Mouse (Mus musculus): Measurements from ENCODE around the gene Pip4p1. TPM values are rescaled to one million over a fixed set of nuclear protein-coding genes. Genes with fewer than 3 reads are reported as not detected.
"Not testable (repeated sequence)": the region's sequence is repeated elsewhere in the genome, so short reads cannot be mapped to it uniquely, and the experiment has no call there.

The Pip4p1 gene
- polyA plus RNA-seq (2015; fragmentation: Nextera tagmentation; extraction: Ambion mirVana), result 95.0 and 99.5 TPM in 2 replicates

DNA sequence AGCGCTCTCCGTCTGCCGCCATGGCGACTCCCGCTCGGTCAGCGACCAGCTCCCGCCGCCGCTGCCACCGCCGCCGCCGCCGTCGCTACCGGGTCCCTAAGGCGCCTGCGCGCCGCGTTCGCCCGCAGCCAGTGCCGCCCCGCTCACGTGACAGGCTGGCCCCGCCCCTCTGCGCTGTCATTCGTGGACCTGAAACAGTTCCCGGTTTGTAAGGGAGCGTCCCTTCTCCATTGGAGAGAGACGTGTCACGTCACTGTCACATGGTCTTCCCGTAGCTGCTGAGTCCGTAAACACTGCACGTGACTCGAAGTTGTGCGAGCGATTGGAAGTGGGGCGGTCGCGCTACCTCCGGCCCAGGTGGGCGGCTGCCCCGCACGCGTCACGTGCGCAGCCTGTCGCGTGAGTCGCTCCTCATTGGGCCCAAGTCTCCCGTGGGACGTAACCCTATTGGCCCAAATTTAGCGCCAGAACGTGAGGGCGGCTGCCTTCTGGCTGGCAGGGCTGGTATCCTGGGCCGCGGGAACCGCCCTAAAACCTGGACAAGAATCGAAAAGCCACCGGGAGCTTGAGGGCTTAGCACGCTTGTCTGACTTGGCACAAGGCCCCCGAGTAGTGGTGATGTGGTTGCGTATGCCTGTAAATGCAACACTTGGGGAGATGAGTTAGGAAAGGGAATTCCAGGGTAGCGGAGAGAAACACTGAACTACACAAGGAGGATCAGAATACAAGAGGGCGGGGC lies at the start of gene Pip4p1, which contains the start of gene Pnp:
Gene Pip4p1, minus strand, starts transcription at position 103 of the 739 bp plus-strand sequence.
Gene Pnp, plus strand, starts transcription at position 329 of the 739 bp plus-strand sequence.
- WGBS, result under 1% methylated on average over 61 of the region's 68 CpGs

GRCm38 (mm10) chr14:50979631-50980030 lies 49.0 kb upstream of the Pip4p1 start:
- H3K27ac ChIP-seq (ENCODE audit: low read length), result no peak overlapping the region
- no peak for ATAC-seq
- H3K4me3 ChIP-seq (ENCODE audit: low read depth, low read length), result no peak overlapping the region
- no peak overlapping the region for H3K4me2 ChIP-seq (ENCODE audit: low read length)
- no peaks in the 10 kb centered on the region for H3K36me3 ChIP-seq (ENCODE audit: control insufficient read depth, insufficient read depth, low read length)
- H3K4me1 ChIP-seq (ENCODE audit: control insufficient read depth, insufficient read depth, low read length), result peaks cover 2% of the 10 kb centered on the region; the same call in 1 of the 2 replicates
- no peaks in the 10 kb centered on the region for H3K9me3 ChIP-seq (replicated peaks; ENCODE audit: control insufficient read depth, low read length, poor library complexity, severe bottlenecking)
- no peak overlapping the region for H3K9ac ChIP-seq (ENCODE audit: low read depth, low read length)
- no peaks in the 10 kb centered on the region for H3K27me3 ChIP-seq (ENCODE audit: control insufficient read depth, insufficient read depth, low read depth, low read length)

More for the DNA sequence above, at the start of gene Pip4p1, which contains the start of gene Pnp:
- Histone ChIP-seq H3K9me3 (replicated peaks; ENCODE audit: control insufficient read depth, low read length, poor library complexity, severe bottlenecking) (no peaks in the 10 kb centered on the region), H3K4me2 (ENCODE audit: low read length) (peak within 1 kb of the TSS; percentile 79), H3K9ac (ENCODE audit: low read depth, low read length) (peak within 1 kb of the TSS; percentile 86), H3K27ac (ENCODE audit: low read length) (peak within 1 kb of the TSS; percentile 84), H3K4me3 (ENCODE audit: low read depth, low read length) (peak within 1 kb of the TSS; percentile 62), H3K4me1 (ENCODE audit: control insufficient read depth, insufficient read depth, low read length) (peaks cover 25% of the 10 kb centered on the region), H3K27me3 (ENCODE audit: control insufficient read depth, insufficient read depth, low read depth, low read length) (no peaks in the 10 kb centered on the region), H3K36me3 (ENCODE audit: control insufficient read depth, insufficient read depth, low read length) (peaks cover 17% of the 10 kb centered on the region)
- ATAC-seq, result peak; percentile 99

- H3K4me3 ChIP-seq (ENCODE audit: low read depth, low read length); H3K36me3 ChIP-seq (ENCODE audit: control insufficient read depth, insufficient read depth, low read length); ATAC-seq; H3K27ac ChIP-seq (ENCODE audit: low read length); H3K4me1 ChIP-seq (ENCODE audit: control insufficient read depth, insufficient read depth, low read length); H3K9me3 ChIP-seq (replicated peaks; ENCODE audit: control insufficient read depth, low read length, poor library complexity, severe bottlenecking); H3K9ac ChIP-seq (ENCODE audit: low read depth, low read length); H3K27me3 ChIP-seq (ENCODE audit: control insufficient read depth, insufficient read depth, low read depth, low read length); H3K4me2 ChIP-seq (ENCODE audit: low read length): not testable (repeated sequence)
- WGBS, result 95% methylated on average over 6 of the region's 6 CpGs
These were observed 47.8 kb upstream of the Pip4p1 start for GRCm38 (mm10) chr14:50978451-50978850.

GRCm38 (mm10) chr14:50976674-50977073 lies 46.0 kb upstream of the Pip4p1 start:
- Histone ChIP-seq H3K27ac (ENCODE audit: low read length) (no peak overlapping the region), H3K4me1 (ENCODE audit: control insufficient read depth, insufficient read depth, low read length) (peaks cover 2% of the 10 kb centered on the region; the same call in 1 of the 2 replicates), H3K9ac (ENCODE audit: low read depth, low read length) (no peak overlapping the region), H3K36me3 (ENCODE audit: control insufficient read depth, insufficient read depth, low read length) (no peaks in the 10 kb centered on the region), H3K27me3 (ENCODE audit: control insufficient read depth, insufficient read depth, low read depth, low read length) (no peaks in the 10 kb centered on the region), H3K4me3 (ENCODE audit: low read depth, low read length) (no peak overlapping the region), H3K9me3 (replicated peaks; ENCODE audit: control insufficient read depth, low read length, poor library complexity, severe bottlenecking) (no peaks in the 10 kb centered on the region), H3K4me2 (ENCODE audit: low read length) (no peak overlapping the region)
- WGBS, result 6% methylated on average over 9 of the region's 9 CpGs
- no peak for ATAC-seq

DNA sequence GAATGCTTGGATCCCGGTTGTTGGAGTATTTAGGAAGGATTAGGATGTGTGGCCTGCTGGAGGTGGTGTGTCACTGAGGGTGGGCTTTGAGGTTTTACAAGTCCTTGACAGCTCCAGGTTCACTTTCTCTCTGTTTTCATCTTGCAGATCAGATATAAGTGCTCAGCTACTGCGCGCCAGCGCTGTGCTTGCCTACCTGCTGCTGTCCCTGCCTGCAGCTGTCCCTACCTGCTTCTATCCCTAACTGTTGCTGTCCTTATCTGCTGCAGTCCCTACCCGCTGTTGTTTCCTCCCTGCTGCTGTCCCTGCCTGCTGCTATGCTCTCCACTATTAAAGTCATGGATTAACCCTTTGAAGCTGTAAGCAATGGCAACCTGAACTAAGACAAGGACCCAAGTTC lies 44.3 kb upstream of the Pip4p1 start:
- Histone ChIP-seq H3K27ac (ENCODE audit: low read length) (no peak overlapping the region), H3K27me3 (ENCODE audit: control insufficient read depth, insufficient read depth, low read depth, low read length) (no peaks in the 10 kb centered on the region), H3K4me2 (ENCODE audit: low read length) (no peak overlapping the region), H3K4me1 (ENCODE audit: control insufficient read depth, insufficient read depth, low read length) (peaks cover 2% of the 10 kb centered on the region; the same call in 1 of the 2 replicates), H3K36me3 (ENCODE audit: control insufficient read depth, insufficient read depth, low read length) (no peaks in the 10 kb centered on the region), H3K4me3 (ENCODE audit: low read depth, low read length) (no peak overlapping the region), H3K9me3 (replicated peaks; ENCODE audit: control insufficient read depth, low read length, poor library complexity, severe bottlenecking) (no peaks in the 10 kb centered on the region), H3K9ac (ENCODE audit: low read depth, low read length) (no peak overlapping the region)
- WGBS, result 44% methylated on average over 5 of the region's 5 CpGs
- no peak for ATAC-seq

DNA sequence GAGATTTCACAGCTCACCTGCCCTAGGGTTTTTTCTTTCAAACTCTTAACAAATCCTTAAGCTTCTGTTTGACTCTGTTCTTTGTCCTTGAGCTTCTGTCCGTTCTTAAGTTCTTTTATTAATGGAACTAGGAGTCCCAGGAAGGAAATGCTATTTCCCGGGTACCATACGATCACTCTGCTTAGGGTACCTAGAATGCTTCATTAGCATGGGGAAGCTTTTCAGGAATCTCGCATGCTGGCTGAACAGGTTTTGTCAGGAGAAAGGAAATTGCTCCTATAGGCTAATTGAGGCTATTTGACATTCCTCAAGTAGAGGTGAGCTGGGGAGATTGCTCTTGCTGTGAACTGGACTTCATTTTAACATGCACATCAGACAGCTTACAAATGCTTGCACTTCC lies 43.0 kb upstream of the Pip4p1 start:
- peaks cover 9% of the 10 kb centered on the region; the same call in 1 of the 2 replicates for H3K4me1 ChIP-seq (ENCODE audit: control insufficient read depth, insufficient read depth, low read length)
- 33% methylated on average over 4 of the region's 4 CpGs for WGBS
- H3K9me3 ChIP-seq (replicated peaks; ENCODE audit: control insufficient read depth, low read length, poor library complexity, severe bottlenecking), result no peaks in the 10 kb centered on the region
- H3K27ac ChIP-seq (ENCODE audit: low read length), result no peak overlapping the region
- H3K4me2 ChIP-seq (ENCODE audit: low read length), result no peak overlapping the region
- no peak overlapping the region for H3K9ac ChIP-seq (ENCODE audit: low read depth, low read length)
- no peak overlapping the region for H3K4me3 ChIP-seq (ENCODE audit: low read depth, low read length)
- no peaks in the 10 kb centered on the region for H3K36me3 ChIP-seq (ENCODE audit: control insufficient read depth, insufficient read depth, low read length)
- no peak for ATAC-seq
- H3K27me3 ChIP-seq (ENCODE audit: control insufficient read depth, insufficient read depth, low read depth, low read length), result no peaks in the 10 kb centered on the region

DNA sequence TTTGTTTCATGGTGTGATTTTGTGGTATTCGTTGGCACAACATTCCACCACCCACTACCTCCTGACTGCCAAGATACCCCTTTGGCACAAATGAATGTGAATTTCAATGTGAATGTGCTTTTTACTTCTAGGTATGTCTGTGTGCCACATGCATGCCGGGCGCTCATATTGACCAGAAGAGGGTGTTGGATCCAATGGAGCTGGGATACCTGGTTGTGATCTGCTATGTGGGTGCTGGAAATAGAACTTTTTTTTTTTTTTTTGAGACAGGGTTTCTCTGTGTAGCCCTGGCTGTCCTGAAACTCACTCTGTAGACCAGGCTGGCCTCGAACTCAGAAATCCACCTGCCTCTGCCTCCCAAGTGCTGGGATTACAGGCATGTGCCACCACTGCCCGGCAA lies 42.4 kb upstream of the Pip4p1 start:
- H3K4me3 ChIP-seq (ENCODE audit: low read depth, low read length); H3K9me3 ChIP-seq (replicated peaks; ENCODE audit: control insufficient read depth, low read length, poor library complexity, severe bottlenecking); H3K36me3 ChIP-seq (ENCODE audit: control insufficient read depth, insufficient read depth, low read length); H3K4me1 ChIP-seq (ENCODE audit: control insufficient read depth, insufficient read depth, low read length); ATAC-seq; H3K27me3 ChIP-seq (ENCODE audit: control insufficient read depth, insufficient read depth, low read depth, low read length); H3K9ac ChIP-seq (ENCODE audit: low read depth, low read length); H3K27ac ChIP-seq (ENCODE audit: low read length); H3K4me2 ChIP-seq (ENCODE audit: low read length): not testable (repeated sequence)
- WGBS, result 94% methylated on average over 5 of the region's 5 CpGs

DNA sequence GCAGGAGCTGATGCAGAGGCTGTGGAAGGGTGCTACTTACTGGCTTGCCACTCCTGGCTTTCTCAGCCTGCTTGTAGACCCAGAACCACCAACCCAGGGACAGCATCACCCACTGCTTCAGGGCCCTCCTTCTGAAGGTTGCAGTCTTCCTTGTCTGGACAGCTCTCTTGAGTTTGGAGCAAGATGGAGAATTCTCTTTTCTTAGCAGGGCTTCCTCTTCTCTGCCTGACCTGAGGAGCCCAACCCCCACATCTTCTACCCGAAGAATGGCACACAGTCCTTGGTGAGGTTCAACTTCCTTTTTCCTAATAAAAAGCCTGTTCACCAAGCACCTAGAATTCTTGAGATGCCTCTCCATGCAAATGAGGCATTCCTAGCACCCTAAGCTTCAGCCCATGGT lies 40.2 kb upstream of the Pip4p1 start:
- peaks cover 7% of the 10 kb centered on the region; the same call in 1 of the 2 replicates for H3K4me1 ChIP-seq (ENCODE audit: control insufficient read depth, insufficient read depth, low read length)
- 86% methylated on average over 1 of the region's 1 CpGs for WGBS
- no peak overlapping the region for H3K4me2 ChIP-seq (ENCODE audit: low read length)
- H3K27me3 ChIP-seq (ENCODE audit: control insufficient read depth, insufficient read depth, low read depth, low read length), result no peaks in the 10 kb centered on the region
- H3K9ac ChIP-seq (ENCODE audit: low read depth, low read length), result no peak overlapping the region
- no peak overlapping the region for H3K4me3 ChIP-seq (ENCODE audit: low read depth, low read length)
- no peaks in the 10 kb centered on the region for H3K9me3 ChIP-seq (replicated peaks; ENCODE audit: control insufficient read depth, low read length, poor library complexity, severe bottlenecking)
- ATAC-seq, result no peak
- H3K36me3 ChIP-seq (ENCODE audit: control insufficient read depth, insufficient read depth, low read length), result no peaks in the 10 kb centered on the region
- H3K27ac ChIP-seq (ENCODE audit: low read length), result no peak overlapping the region

Data from midbrain, embryonic 16.5 days (tissue).